Mouse (Mus musculus): ENCODE results near the gene Art3.

Gene Art3

DNA sequence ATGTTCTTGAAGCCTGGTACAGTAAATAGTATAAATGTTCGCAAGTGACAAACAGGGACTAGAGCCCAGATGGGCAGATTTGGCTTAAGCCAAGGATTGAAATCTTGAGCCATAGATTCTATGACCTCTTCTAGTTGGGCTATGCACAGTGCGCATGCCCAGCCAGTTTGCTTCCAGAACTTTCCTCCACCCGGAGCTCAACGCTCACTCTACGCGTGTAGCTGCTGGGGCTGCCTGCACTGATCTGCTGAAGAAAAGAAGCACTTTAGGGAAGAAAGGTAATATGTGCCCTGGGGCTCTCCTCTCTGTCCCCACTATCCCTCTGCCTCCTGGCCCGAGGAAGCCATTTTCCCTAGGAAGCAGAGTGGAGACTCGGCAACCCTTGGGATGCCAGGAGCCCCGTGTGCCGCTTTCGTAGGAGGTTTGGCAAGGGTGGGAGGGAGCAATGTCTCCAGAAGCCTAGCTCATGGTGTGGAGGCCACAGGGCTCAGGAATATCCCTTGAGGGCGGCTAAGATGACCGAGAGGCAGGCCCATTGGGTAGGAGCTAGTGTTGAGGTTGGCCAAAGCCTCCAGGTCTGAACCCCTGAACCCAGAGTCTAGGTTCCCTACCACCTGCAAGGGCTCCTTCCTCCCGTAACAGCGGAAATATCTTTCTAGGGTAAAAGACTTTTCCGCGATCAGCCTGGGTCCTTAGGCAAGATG is at the start of gene Art3:
Gene Art3, plus strand, starts transcription at position 193 of the 704 bp plus-strand sequence.
- no peak for DNase-seq

DNA sequence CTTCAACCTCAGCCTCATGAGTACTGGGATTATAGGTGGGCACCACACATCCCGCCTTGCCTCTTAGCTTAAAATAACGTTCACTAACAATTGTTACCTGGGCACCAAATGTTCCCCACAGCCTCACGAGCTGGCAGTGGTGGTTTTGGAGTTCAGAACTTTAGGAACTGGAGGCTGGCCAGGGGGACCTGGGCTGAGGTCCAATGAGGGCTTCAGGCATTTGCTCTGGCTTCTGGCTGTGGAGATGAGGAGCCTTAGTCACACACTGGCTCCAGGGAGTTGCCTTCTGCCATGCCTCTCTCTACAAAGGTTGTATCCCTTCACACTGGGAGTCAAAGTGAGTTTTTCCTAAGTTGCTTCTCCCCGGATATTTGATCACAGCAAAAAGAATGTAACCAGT is 49.1 kb upstream of the Art3 start:
- no peak for DNase-seq

DNA sequence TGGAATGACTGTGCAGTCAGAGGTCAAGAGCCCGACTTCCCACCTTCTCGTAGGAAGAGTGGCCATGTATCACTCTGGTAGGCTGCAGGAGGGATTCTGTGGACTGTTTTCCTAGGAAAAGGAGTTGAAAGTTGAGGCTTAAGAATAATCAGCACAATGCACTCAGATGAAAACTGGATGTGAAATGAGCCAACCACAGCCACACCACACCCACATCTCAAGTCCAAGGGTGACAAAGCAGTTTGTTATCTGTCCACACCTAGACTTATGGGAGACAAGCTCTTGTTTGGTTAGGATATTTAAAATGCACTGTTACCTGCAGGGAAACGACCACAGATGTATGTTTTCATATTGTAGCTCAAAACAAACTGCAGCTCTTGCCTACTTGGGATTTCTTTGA is 48.5 kb upstream of the Art3 start:
- DNase-seq: no peak

DNA sequence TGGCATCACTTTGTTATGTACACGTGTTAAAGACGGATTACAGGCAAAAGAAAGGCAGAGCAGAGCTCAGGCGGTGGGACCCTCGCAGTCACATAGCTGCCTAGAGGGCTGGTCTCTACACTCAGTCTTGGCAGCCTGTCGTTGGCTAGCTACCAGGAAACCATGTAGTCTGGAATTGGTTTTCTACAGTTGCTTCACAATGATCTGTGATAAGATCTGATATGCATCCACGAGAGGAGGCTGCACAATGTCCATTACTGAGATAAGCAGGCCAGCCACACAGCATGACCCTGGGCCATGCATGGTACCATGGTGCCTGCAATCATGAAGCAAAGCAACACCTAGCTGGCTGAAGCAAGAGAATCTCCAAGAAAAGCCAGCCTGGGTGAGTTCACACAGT is 43.8 kb upstream of the Art3 start:
- DNase-seq: no peak

DNA sequence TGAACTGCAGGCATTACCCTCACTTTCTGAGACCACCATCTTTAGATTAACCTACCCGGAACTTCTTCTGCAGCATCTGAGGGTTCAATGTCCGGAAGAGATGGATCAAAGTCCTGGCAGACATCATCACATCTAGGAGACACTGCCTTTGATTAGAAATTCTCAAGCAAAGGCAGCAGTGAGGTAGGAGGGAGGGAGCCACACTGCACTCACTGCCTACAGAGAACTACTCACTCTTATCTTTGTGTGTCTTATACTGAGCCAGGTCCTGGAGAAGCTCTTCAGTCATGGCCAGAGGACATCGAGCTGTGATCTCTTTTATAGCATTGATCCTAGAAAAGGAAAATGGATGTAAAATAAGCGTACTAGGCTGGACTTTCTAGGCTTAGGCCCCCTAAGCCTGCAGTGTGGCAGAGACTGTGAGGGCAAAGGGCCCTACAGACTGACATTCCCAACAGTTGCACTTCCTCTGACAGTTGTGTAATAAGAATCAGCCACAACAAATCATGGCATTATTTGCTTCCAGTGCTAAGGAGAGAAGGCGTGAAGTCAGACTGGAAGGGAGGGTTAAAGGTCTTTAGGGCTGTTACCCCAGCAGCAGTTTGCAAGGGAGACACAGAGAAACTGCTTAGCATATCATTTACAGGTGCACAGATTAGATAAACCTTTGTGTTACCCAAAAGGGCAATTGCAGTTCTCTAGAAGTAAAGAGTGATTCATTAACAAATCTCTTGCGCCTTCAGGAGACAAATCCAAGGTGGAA is 39.8 kb upstream of the Art3 start:
- DNase-seq: no peak

DNA sequence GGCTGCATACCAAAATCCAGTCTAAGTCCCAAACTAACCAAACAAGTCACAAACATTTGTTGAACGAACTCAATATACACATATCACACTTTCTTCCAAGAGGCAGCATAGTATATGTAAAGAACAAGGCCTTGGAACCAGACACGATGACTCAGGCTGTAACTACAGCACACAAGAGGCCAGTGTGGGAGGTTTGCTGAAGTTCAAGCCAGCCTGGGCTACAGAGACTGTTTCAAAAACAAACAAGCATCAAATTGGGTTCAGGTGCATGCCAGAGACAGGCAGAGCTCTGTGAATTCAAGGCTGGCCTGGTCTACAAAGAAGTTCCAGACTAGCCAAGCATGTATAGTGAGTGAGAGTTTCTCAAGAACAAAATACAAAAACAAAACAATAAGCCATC is 37.1 kb upstream of the Art3 start:
- DNase-seq: no peak

DNA sequence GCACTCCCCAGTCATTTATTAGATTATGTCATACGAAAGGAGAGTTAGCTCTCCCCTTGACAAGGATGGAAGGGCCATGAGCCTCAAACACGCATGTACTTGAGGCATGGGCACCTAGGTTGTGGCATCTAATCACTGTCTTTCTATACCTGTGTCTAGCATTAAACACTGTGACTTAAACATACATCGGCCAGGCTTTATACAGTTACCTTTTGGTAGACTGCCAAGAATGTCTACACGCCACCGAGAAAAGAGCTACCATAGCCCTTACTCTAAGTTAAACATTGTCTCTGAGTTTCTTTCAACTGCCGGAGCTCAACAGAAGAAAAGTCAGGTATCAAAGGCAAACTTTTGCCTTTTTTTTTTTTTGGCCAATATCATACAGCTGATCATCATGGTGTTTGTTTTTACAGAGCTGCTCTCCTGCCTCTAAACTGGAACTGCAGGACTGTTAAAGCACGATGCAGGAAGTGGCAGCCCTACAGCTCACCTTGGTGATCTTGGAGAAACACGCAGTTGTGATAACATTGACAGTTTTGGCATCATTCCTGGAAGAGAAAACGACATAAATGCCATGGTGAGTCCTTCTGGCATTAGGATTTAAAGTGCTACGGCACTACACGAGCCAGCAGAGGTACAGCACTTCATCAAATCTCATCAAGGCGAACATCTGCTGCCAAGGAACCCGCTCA is 29.3 kb upstream of the Art3 start:
- no peak for DNase-seq

DNA sequence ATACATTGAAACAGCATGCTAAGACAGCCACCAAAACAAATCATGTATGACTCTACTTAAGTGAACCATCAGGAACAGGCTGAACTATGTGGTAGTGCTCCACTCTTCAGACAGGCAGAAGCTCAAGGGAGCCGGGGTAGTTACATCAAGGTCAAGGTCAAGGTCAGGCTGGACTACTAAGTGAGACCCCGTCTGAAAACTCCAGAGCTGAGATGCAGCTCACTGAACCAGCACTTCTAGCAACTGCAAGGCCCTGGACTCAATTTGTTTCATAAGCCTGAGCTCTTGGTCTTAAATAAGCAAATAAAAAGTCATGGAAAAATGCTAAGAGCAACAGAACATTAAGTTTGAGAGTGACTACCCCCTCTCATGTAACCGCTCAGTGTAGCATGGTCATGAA is 27.3 kb upstream of the Art3 start:
- no peak for DNase-seq

DNA sequence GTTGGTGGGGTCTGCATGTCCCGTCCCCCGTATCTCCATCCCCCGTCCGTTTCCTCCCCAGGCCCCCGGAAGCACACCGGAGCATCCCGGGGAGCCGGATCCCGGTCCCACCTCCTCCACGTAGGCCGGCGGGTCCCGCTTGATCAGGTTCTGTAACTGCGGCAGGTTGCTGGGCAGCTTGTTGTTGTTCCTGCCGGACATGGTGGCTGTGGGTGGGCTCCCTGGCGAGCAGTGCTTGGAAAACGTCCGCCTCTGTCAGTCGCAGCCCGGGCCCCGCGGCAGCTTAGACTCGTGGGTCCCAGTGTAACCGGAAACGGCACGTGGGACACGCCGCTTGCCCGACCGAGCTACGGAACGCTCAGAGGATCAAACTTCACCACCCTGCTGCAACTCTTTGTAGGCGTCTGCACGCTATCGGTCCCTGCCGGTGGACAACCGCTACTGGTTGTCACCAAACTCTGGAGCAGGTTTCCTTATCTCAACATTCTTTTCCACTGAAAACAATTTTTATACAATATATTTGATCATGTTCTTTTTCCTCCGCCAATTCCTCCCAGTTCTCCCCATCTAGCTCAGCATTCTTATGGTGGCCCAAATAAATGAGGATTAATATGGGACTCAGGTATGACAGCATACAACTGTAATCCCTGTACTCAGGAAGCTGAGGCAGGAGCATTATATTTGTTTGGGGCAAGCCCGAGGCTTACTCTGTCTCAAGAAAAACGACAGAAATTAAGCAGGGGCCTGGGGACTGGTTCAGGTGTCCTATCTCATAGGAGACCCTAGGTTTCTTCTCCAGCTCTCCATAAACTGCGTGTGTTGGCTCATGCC is 21.7 kb upstream of the Art3 start, which contains the start of gene Sdad1:
Gene Sdad1, minus strand, starts transcription at position 799 of the 831 bp plus-strand sequence.
- peak; percentile 93 for DNase-seq

DNA sequence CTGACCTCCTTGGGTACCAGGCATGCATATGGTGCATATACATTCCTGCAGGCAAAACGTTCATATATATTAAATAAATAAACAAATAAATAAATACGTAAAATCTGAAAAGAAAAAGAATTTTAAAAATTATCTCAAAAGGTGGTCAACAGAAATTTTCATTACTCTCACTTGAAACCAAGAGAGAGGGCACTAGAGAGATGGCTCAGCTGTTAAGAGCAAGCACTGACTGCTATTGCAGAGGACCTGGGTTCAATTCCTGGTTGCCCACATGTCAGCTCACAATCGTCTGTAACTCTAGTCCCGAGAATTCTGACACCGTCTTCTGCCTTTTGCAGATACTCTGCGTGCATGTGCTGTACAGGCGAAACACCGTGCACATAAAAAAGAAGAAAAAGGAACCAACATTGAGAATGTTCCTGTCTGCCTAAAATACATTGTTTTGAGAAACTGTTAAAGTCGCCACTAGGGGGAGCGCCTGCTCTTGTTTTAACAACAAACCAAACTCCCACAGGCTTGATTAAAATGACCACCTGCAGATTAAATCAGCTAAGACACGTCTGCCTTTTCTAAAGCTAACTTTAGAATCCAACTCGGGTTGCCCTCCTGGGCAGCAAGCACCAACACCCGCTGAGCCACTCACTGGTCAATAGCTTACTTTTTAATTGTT is 19.4 kb upstream of the Art3 start:
- peak; percentile 97 for DNase-seq

DNA sequence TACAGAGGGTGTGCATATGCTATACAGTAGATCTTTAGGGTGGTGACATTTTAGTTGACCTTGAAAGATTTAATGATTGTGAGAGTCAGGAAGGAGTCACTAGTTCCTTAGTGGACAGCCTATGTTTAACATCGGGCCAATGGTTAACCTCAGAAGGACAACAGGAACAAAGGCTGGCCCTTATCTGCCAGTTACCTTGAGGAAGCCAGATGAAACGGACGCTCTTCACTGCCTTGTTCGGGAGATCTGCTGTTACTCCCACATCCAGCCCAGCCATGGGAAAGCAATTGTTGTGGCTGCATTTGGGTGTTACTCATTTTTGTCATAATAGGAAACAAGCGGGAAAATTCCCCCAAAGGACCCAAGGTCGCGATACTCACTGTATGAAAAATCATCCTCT is 17.9 kb upstream of the Art3 start:
- no peak for DNase-seq

DNA sequence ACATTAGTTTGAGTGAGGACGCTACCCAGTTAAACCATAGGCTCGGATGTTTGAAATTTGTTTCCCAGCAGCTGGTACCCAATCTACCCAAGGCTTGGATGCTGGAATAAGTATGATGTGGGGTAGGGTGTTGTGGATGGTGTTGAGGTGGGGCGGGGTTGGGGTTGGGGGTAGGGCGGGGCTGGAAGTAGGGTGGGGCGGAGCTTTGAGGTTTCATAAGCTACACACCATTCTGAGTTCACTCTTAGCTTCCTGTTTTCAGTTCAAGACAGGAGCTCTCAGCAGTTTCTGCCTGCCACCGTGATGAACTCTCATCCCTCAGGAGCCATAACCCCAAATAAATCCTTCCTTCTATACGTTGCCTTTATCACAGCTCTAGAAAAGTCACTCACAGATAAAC is 13.5 kb upstream of the Art3 start:
- DNase-seq: no peak

DNA sequence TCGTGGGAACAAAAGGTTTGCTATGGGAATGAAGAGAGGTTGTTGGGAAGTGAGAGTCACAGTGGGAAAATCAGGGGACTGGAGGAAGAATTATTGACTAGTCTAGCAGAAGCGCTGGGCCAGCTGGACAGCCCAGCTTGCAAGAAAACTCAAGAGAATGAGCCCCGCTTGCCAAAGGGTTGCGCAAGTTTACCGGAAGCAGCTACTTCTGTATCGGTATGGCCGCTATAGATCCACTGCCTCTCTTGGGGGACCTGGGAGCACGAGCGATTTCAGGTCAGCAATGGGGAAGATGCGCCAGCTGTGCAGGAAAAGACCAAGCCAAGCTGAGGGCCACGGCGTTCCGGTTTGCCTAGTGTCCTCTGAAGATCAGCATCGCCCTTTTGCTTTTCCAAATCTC is 13.0 kb upstream of the Art3 start:
- no peak for DNase-seq

DNA sequence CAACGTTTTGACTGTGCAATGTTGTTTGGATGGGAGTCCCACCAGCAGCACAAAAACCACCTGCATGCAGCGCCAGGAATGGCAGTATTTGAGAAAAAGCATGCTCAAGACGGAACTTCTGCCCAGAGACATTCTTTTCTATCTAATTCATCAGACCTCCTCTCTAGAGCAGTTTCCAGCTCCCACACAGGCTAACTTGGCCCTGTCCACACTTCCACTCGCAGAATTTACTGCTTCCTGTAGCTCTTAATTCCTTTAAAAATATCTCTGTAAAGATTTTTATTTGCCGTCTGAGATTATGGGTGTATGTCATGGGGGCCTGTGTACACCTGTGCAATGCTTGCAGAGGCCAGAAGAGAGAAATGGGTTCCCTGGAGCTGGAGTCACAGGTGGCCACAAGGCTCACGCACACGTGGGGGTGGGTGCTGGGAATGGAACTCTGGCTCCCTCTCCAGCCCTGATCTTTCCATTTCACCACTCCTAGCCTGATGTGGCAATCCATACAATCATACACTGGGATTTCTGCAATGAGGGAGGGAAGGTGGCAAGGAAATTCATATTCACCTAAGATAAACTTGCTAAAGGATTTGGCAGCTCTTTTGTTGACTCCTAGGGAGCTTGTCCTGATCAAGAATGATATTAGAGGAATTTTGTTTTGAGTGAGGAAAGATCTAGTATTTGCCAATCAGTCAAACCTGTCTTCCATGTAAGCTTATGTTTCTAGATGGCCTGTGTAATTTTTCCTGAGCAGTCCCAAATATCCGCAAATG is 9.8 kb upstream of the Art3 start:
- no peak for DNase-seq

DNA sequence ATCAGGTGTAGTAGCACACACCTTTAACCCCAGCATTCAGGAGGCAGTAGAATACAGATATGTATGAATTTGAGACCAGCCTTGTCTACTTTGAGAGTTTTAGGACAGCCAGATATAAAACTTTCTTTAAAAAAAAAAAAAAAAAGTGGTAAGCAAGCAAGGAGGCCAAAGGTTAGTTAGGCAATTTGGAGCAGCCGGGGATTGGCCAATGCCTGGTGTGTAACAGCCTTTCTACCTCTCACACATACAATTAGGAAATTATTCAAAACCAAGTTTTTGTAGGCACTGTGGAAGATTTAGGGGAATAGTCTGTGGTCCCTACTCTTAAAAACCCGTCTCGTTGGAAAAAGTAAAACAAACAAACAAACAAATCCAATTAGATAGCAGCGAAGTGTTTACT is 9.0 kb upstream of the Art3 start:
- DNase-seq: no peak

DNA sequence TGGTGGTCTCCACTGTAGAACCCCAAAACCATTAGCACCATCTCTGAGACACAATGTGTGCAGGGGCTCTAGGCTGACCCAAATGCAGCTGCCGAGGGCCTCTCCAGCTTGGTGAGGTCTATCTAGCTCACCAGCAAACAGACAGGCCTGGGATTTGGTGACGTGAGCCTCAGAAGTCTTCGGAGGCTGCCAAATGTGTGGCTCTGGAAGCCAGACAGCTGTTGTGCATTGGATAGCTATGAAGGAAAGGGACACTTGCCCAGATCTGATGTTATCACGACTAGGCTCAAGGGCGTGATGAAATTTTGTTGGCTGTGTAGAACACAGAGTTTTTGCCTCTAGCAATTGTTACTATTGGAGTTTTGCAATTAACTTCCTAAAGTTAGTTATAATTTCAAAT is 8.4 kb upstream of the Art3 start:
- DNase-seq: no peak

DNA sequence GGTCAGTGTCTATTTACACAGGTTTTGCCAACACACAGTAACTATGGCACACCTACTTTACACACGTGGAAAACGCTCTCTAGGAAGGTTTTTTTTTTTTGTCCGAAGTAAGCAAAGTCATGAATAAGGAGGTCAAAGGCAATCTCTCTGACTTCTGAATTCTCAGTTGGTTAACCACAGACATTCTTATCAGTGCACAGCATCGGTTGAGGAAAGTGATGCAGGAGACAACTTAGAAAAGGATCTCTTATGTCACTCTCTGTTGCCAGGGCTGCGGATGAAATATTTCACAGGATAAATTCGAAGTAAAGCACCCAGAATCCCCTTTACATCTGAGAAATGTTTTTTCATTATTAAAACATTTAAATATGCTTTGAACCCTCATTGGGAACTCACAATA is 4.3 kb upstream of the Art3 start:
- DNase-seq: no peak

DNA sequence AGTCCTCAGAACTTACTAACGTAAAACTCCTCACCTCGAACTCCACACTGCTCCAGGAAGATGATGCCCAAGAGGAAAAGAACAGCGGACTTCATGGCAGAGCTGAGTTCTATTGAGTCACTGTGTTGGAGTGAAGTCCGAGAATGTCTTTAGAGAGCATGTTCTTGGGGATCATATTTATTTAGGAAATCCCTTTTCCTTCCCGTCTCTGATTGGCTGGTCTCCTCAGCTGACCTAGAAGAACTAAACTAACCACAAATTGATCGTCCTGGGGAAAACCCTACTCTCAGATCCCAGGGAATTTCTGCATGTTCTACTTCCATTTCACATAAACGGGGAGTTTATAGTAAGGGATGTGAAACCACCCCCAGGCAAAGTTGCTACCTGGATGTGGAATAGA is 3.7 kb upstream of the Art3 start, which contains the start of gene Cxcl9:
Gene Cxcl9, minus strand, starts transcription at position 151 of the 400 bp plus-strand sequence.
- DNase-seq: no peak

DNA sequence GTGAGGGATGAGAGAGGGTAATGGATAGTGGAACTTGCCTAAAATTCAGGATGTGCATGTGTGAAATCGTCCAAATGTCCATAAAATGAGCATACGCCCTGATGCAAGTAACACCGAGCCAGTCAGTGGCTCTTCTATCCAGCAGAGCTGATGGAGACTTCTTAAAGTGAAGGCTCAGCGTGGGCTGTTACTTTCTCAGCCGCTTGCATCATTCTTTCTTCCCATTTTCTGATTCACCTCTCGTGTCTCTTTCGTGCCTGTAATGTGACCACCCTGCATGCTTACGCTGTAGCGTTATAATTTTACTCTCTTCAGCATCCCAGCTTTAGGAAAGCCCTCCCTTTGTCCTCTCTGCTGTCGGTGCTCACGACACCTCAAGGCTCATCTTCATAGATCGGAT is 505 bp upstream of the Art3 start:
- DNase-seq: no peak

DNA sequence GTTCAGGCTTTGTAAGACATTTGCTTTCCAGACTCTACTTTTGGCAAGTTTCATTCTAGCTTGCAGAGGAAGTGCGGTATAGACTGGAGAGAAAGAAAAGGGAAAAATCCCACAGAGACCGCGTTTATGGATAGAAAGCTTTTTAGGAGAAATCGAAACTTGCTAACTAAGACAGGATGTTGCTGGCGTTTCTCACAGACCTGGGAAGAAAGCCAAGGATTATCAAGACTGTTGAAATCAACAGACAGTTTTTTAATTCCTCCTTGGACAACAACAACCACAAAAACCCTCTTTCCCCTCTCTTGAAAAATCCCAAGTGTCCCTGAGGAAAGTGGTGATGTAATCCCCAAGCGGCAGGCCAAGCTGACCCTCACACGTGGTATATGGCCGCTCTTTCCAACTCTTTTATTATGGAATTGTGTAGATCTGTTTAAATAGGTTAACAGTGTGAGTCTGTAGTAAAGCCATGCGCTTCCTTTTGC is 773 bp downstream of the Art3 start:
- no peak for DNase-seq

DNA sequence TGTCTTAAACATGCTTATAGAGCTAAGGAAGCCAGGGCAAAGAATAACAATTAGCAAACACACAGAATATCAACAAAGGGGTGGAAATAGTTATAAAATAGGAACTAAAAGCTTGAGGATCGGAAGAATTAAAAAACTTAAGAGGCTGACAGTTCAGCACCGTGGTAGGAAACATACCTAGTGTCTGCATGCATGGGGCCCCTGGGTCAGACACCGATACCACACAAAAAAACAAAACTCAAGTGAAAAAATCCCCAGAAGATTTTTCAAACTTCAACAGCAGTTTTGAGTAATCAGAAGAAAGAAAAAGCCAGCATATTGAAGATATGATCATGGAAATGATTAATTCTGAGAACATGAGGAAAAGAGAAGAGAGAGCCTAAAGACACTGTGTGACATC is 5.1 kb downstream of the Art3 start:
- DNase-seq: no peak

DNA sequence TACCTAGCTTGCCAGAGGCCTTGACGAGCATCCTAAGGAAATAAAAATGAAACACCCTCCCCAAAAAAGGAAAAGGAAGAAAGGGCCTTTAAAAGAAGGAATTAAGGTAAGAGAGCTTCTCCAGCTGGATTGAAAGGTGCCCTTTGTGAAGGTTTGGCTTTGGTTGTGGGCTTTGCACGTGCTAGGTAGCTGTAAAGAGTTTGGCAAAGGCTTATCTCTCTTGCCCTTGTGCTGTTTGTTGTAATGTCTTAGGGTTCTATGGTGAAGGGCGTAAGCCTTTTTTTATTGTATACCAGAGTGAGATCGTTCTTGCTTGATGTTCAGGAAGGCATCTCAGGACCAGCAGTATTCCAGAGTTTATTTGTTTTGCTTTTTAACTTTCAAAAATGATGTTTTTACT is 9.0 kb downstream of the Art3 start:
- DNase-seq: no peak
